Mouse (Mus musculus) forebrain, embryonic 12.5 days (tissue): Measurements from ENCODE around the gene Gaa. TPM values are rescaled to one million over a fixed set of nuclear protein-coding genes. Genes with fewer than 3 reads are reported as not detected.

Source experiments
- ATAC-seq: fragments of 200-750 bp; cut with Nextera tagmentation; 2 replicates; pipeline ENCODE4 v1.8.0; 2017; ENCODE audit warnings: moderate TSS enrichment; ENCODE audit not compliant: low FRiP score
- H3K27ac ChIP-seq: fragments of 300-500 bp; sonication (generic); 2 replicates; pipeline ENCODE4 v1.5.1; 2016; ENCODE audit warnings: mild to moderate bottlenecking
- H3K27me3 ChIP-seq: fragments of 300-500 bp; sonication (generic); 2 replicates; pipeline ENCODE4 v1.6.1; 2016; ENCODE audit warnings: mild to moderate bottlenecking
- H3K36me3 ChIP-seq: fragments of 300-500 bp; sonication (generic); replicated peaks from 2 replicates; pipeline ENCODE4 v1.6.1; 2016; ENCODE audit warnings: mild to moderate bottlenecking
- H3K4me1 ChIP-seq: fragments of 300-500 bp; sonication (generic); 2 replicates; pipeline ENCODE4 v1.6.1; 2016
- H3K4me2 ChIP-seq: fragments of 300-500 bp; sonication (generic); 2 replicates; pipeline ENCODE4 v1.6.1; 2016; ENCODE audit warnings: mild to moderate bottlenecking, moderate library complexity
- H3K4me3 ChIP-seq: fragments of 300-500 bp; sonication (generic); replicated peaks from 2 replicates; pipeline ENCODE4 v1.5.1; 2016; ENCODE audit warnings: mild to moderate bottlenecking
- H3K9ac ChIP-seq: fragments of 300-500 bp; sonication (generic); 2 replicates; pipeline ENCODE4 v1.6.1; 2016; ENCODE audit warnings: mild to moderate bottlenecking
- H3K9me3 ChIP-seq: fragments of 300-500 bp; sonication (generic); 2 replicates; pipeline ENCODE4 v1.6.1; 2016
- WGBS: fragments of 180-500 bp; shearing (Covaris S2); methylation state at CpG from one replicate; pipeline ENCODE4 v1.1.7; 2016; 5-methylcytosine and 5-hydroxymethylcytosine counted together
- polyA plus RNA-seq: library from polyadenylated mRNA; unstranded; fragments of >200 nt; fragmentation: Nextera tagmentation; extraction: Ambion mirVana; gene quantifications from 2 replicates; pipeline ENCODE4 v1.2.1, GENCODE M21; 2016

Gene Gaa
- polyA plus RNA-seq: 31.6 and 33.3 TPM in 2 replicates

DNA sequence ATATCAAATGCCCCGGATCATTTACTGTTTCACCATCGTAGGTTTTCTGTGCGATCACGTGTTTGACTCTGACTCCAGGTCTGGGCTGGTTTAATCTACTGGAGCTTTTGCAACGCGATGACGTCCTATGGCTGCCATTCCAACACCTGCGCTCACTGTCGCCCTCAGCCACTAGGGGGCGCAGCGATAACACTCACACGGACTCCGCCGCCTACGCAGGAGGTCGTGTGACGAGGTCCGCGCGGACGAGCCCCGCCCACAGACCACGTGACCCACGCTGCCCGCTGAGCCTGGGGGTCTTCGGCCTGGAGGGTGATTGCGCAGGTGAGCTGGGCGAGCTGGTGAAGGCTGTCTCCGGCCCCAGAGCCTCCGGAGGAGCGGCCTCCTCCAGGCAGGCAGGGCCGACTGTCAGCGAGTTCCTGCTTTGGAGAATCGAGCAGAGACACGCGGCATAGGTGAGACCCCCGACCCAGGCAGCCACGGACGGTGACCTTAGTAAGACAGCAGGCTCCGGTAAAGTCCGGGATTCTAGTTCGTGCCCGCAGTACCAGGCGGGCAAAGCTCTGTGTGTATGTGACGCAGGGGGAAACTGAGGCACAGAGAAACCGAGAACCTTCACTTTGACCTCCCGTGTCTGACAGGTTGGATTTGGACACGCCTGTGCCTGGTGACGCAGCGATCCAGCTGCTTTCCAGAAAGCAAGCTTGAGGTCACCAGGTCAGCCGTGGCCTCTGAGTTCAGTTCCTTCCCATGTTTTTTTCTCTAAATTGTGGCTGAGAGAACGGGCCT lies at the start of gene Gaa:
Gaa (plus strand) TSS at position 120 of the 789 bp plus-strand sequence.
- ATAC-seq: peak; percentile 88
- H3K9ac ChIP-seq: peak within 1 kb of the TSS; percentile 70
- 5% methylated on average over 52 of the region's 52 CpGs for WGBS
- no peak within 1 kb of the TSS for H3K27ac ChIP-seq
- H3K4me2 ChIP-seq: peak within 1 kb of the TSS; percentile 91
- H3K9me3 ChIP-seq: no peaks in the 10 kb centered on the region
- peak within 1 kb of the TSS; percentile 62 for H3K4me3 ChIP-seq
- peaks cover 14% of the 10 kb centered on the region for H3K36me3 ChIP-seq
- no peaks in the 10 kb centered on the region for H3K27me3 ChIP-seq
- peaks cover 16% of the 10 kb centered on the region for H3K4me1 ChIP-seq

DNA sequence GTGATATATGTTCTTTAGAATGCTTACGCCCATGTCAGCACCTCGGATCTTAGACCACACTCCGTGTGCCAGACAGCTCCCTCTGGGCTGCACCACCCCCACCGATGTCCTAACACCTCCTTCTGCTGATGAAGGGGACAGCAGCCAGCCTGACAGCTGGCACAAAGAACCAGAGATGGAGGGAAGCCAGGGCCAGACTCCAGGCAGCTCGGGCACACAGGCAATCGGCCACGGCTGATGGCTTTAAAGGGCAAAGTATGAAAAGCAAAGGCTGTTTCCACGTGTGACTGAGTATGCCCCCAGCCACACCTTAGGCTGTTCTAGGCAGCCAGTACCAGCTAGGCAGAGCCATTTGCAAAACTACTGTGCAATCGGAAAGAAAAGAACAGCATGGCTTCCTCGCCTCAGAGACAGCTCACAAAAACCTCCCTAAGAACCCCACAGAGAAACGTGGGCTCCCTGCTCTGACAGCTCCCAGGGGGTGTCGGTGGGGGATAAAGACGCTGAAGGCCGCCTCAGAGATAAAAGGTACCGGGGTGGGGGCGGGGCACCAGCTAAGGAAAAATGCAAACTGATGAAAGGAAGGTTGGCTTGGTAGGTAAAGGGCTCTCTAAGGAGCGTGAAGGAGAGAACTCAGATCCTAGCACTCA lies 47.7 kb upstream of the Gaa start:
- Histone ChIP-seq H3K4me3 (no peak overlapping the region), H3K36me3 (peaks cover 7% of the 10 kb centered on the region), H3K9ac (peak overlapping the region; percentile 33; the same call in 1 of the 2 replicates), H3K27ac (peak overlapping the region; percentile 87), H3K27me3 (no peaks in the 10 kb centered on the region), H3K4me2 (peak overlapping the region; percentile 21), H3K9me3 (no peaks in the 10 kb centered on the region), H3K4me1 (peaks cover 80% of the 10 kb centered on the region)
- WGBS: 8% methylated on average over 17 of the region's 17 CpGs
- ATAC-seq: no peak; the same call in 1 of the 2 replicates

DNA sequence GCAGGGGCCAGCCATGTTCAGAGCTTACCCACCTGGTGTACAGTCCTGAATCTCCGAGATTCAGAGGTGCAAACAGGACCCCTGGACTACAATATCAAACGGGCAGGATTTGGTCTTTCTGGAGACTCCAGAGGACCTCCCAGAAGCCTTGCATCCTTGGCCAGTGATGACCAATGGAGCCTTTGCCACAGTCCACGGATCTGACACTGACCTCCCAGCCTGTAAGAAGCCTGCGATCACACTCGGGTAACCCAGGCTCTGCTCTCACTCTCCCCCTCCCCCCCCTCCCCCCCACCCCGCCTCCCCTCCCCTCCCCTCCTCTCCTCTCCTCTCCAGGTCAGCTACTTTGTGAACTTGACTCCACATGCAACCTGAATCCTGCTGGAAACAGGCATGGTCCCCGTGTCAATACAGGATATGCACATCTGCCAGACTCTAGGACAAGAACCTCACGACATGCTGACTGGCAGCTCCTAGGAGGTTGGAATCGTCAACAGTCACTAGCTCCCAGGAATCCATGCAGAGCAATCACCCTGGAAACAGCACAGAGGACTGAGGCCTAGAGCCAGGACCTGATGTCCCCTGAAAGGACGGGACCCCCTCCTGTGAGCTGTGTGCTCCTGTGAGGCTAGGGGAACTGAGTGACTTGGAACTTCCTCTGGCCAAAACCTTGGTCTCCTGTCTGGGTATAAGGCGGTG lies 45.7 kb upstream of the Gaa start:
- Histone ChIP-seq H3K36me3 (peaks cover 7% of the 10 kb centered on the region), H3K4me3 (no peak overlapping the region), H3K4me1 (peaks cover 80% of the 10 kb centered on the region), H3K4me2 (no peak overlapping the region), H3K9me3 (no peaks in the 10 kb centered on the region), H3K27me3 (peaks cover 3% of the 10 kb centered on the region; the same call in 1 of the 2 replicates), H3K9ac (no peak overlapping the region), H3K27ac (no peak overlapping the region)
- ATAC-seq: no peak
- 55% methylated on average over 10 of the region's 11 CpGs for WGBS

DNA sequence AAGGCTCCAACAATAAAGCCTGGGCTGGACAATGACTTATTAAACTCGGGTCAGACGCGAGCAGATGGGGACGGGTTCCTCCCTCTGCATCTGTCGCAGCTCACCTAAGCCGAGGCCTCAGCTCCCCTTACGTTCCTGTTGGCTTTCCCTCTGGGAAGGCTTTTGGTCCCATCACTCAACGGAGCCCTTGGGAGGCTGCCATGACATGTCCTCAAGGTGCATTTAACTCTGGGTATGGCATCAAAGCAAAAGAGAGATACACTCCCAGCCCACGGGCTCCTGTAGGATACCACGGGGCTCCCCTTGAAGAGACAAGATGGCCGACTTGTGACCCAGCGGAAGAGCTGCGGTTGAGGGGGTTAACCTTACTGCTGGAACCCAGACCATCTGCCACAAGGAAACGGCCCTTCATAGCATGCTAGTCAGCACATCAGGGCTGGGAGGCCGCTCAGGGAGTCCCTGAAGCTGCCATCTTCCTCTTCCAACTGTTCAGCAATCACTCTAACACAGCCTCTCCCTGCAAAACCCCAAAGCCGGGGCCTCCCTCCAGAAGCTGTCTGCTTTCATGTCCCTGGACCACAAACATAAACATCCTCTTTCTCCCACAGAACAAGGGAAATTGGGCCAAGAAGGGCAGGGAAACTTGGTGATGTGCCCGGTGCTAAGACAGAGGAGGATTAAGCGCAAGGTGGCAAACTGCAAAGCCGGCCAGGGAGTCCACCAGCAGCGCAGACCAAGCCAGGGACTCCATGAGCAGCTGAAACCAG lies 44.4 kb upstream of the Gaa start:
- H3K4me3 ChIP-seq: no peak overlapping the region
- no peak for ATAC-seq
- H3K36me3 ChIP-seq: no peaks in the 10 kb centered on the region; the same call in 1 of the 2 replicates
- 90% methylated on average over 20 of the region's 20 CpGs for WGBS
- peaks cover 80% of the 10 kb centered on the region for H3K4me1 ChIP-seq
- no peak overlapping the region for H3K9ac ChIP-seq
- peaks cover 3% of the 10 kb centered on the region; the same call in 1 of the 2 replicates for H3K27me3 ChIP-seq
- H3K9me3 ChIP-seq: no peaks in the 10 kb centered on the region
- H3K4me2 ChIP-seq: no peak overlapping the region
- no peak overlapping the region for H3K27ac ChIP-seq

GRCm38 (mm10) chr11:119224926-119225325 lies 42.8 kb upstream of the Gaa start:
- H3K27ac ChIP-seq: no peak overlapping the region
- peaks cover 3% of the 10 kb centered on the region; the same call in 1 of the 2 replicates for H3K27me3 ChIP-seq
- H3K4me2 ChIP-seq: no peak overlapping the region
- no peaks in the 10 kb centered on the region for H3K36me3 ChIP-seq
- peaks cover 81% of the 10 kb centered on the region for H3K4me1 ChIP-seq
- no peaks in the 10 kb centered on the region for H3K9me3 ChIP-seq
- no peak overlapping the region for H3K4me3 ChIP-seq
- ATAC-seq: no peak
- no peak overlapping the region for H3K9ac ChIP-seq
- WGBS: 92% methylated on average over 6 of the region's 6 CpGs

GRCm38 (mm10) chr11:119225634-119226033 lies 42.1 kb upstream of the Gaa start:
- Histone ChIP-seq H3K36me3 (no peaks in the 10 kb centered on the region), H3K9me3 (no peaks in the 10 kb centered on the region), H3K4me1 (peaks cover 81% of the 10 kb centered on the region), H3K4me2 (peak overlapping the region; percentile 24; the same call in 1 of the 2 replicates), H3K4me3 (no peak overlapping the region), H3K27me3 (peaks cover 3% of the 10 kb centered on the region; the same call in 1 of the 2 replicates), H3K27ac (no peak overlapping the region), H3K9ac (peak overlapping the region; percentile 25; the same call in 1 of the 2 replicates)
- WGBS: 72% methylated on average over 9 of the region's 9 CpGs
- no peak for ATAC-seq

GRCm38 (mm10) chr11:119227591-119227990 lies 40.1 kb upstream of the Gaa start:
- peak overlapping the region; percentile 90 for H3K9ac ChIP-seq
- peaks cover 13% of the 10 kb centered on the region; the same call in 1 of the 2 replicates for H3K36me3 ChIP-seq
- H3K4me2 ChIP-seq: peak overlapping the region; percentile 90
- 3% methylated on average over 12 of the region's 12 CpGs for WGBS
- peak overlapping the region; percentile 80 for H3K4me3 ChIP-seq
- peaks cover 3% of the 10 kb centered on the region; the same call in 1 of the 2 replicates for H3K27me3 ChIP-seq
- ATAC-seq: no peak
- no peak overlapping the region; the same call in 1 of the 2 replicates for H3K27ac ChIP-seq
- H3K9me3 ChIP-seq: no peaks in the 10 kb centered on the region
- peaks cover 66% of the 10 kb centered on the region for H3K4me1 ChIP-seq

DNA sequence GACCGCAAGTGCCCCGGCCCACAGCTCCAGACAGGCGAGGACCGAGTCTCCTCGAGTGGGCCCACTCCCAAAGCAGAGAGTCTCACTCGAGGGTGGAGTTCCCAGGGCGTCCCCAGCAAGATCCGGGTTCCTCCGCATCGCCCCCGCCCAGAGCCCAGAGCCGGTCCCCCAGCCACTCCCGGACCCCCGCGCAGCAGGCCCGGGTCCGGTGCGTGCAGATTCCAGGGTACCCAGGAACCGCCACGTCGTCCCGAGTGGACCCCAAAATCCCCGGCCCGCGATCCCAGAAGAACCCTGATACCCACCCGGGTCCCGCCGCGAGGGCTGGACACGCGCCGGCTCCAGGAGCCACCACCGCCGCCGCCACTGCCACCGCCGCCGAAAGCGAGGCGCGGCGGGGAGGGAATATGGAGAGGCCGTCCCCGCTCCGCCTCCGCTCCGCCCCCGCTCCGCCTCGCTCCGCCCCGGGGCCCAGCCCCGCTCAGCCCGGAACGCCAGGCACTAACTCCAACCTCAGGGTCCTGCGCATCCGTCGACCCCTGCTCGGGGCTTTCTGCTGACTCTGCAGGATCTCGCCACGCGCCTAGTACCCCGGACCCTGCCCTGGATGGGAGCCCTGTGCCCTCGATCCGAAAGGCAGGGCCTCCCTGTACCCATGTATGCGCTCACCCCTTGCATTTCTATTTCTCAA lies 39.5 kb upstream of the Gaa start, which contains the start of the genes Tbc1d16 and Ccdc40:
Tbc1d16 (minus strand) TSS at position 409 of the 691 bp plus-strand sequence.
Ccdc40 (plus strand) TSS at position 482 of the 691 bp plus-strand sequence.
- H3K4me3 ChIP-seq: peak within 1 kb of the TSS; percentile 80
- peak within 1 kb of the TSS; percentile 88 for H3K27ac ChIP-seq
- peaks cover 61% of the 10 kb centered on the region for H3K4me1 ChIP-seq
- no peaks in the 10 kb centered on the region for H3K9me3 ChIP-seq
- whole genome bisulfite sequencing: 1% methylated on average over 66 of the region's 66 CpGs
- peak; percentile 92 for ATAC-seq
- peak within 1 kb of the TSS; percentile 90 for H3K9ac ChIP-seq
- peaks cover 13% of the 10 kb centered on the region; the same call in 1 of the 2 replicates for H3K36me3 ChIP-seq
- H3K27me3 ChIP-seq: peaks cover 3% of the 10 kb centered on the region; the same call in 1 of the 2 replicates
- H3K4me2 ChIP-seq: peak within 1 kb of the TSS; percentile 90

GRCm38 (mm10) chr11:119228846-119229626 lies 38.7 kb upstream of the Gaa start:
- peaks cover 13% of the 10 kb centered on the region; the same call in 1 of the 2 replicates for H3K36me3 ChIP-seq

GRCm38 (mm10) chr11:119234770-119235169 lies 32.9 kb upstream of the Gaa start:
- no peak overlapping the region for H3K9ac ChIP-seq
- H3K27ac ChIP-seq: no peak overlapping the region
- 92% methylated on average over 10 of the region's 10 CpGs for WGBS
- H3K4me1 ChIP-seq: peaks cover 22% of the 10 kb centered on the region
- no peak for ATAC-seq
- 0 out of 2 replicates have a peak, but pooled peaks cover 5% of the 10 kb centered on the region for H3K27me3 ChIP-seq
- H3K9me3 ChIP-seq: no peaks in the 10 kb centered on the region
- H3K36me3 ChIP-seq: peaks cover 37% of the 10 kb centered on the region
- no peak overlapping the region for H3K4me2 ChIP-seq
- H3K4me3 ChIP-seq: no peak overlapping the region

More at GRCm38 (mm10) chr11:119228846-119229626, 38.7 kb upstream of the Gaa start:
- ATAC-seq: peak; percentile 93
- H3K9ac ChIP-seq: peak overlapping the region; percentile 90
- WGBS: 2% methylated on average over 34 of the region's 34 CpGs
- no peaks in the 10 kb centered on the region for H3K9me3 ChIP-seq
- peak overlapping the region; percentile 80 for H3K4me3 ChIP-seq
- peaks cover 3% of the 10 kb centered on the region; the same call in 1 of the 2 replicates for H3K27me3 ChIP-seq
- H3K4me2 ChIP-seq: peak overlapping the region; percentile 90
- H3K4me1 ChIP-seq: peaks cover 53% of the 10 kb centered on the region
- H3K27ac ChIP-seq: peak overlapping the region; percentile 88
